Mouse (Mus musculus) kidney, postnatal 0 days (tissue): Measurements from ENCODE around the gene Stoml1. TPM values are rescaled to one million over a fixed set of nuclear protein-coding genes. Genes with fewer than 3 reads are reported as not detected.

Source experiments
- ATAC-seq: fragments of 200-750 bp; cut with Nextera tagmentation; replicated peaks from 2 replicates; pipeline ENCODE4 v1.8.0; 2017; ENCODE audit warnings: low read depth, moderate number of reproducible peaks, moderate TSS enrichment, moderate library complexity; ENCODE audit not compliant: low FRiP score
- DNase-seq: peaks from one replicate; pipeline ENCODE4 v3.0.0-alpha.2; 2016; ENCODE audit warnings: low spot score
- H3K27ac ChIP-seq: fragments of 300-500 bp; sonication (generic); 2 replicates; pipeline ENCODE4 v1.5.1; 2014; ENCODE audit warnings: mild to moderate bottlenecking
- H3K27me3 ChIP-seq: fragments of 300-500 bp; sonication (generic); 2 replicates; pipeline ENCODE4 v1.6.1; 2014; ENCODE audit warnings: low read length, mixed read lengths; ENCODE audit not compliant: insufficient read depth
- H3K36me3 ChIP-seq: fragments of 300-500 bp; sonication (generic); 2 replicates; pipeline ENCODE4 v1.6.1; 2014; ENCODE audit warnings: low read length, mixed read lengths; ENCODE audit not compliant: insufficient read depth
- H3K4me1 ChIP-seq: fragments of 300-500 bp; sonication (generic); replicated peaks from 2 replicates; pipeline ENCODE4 v1.6.1; 2014; ENCODE audit warnings: antibody characterized with exemption, low read length, mixed read lengths; ENCODE audit not compliant: insufficient read depth
- H3K4me2 ChIP-seq: fragments of 300-500 bp; sonication (generic); 2 replicates; pipeline ENCODE4 v1.6.1; 2014; ENCODE audit warnings: mild to moderate bottlenecking, low read length, moderate library complexity, mixed read lengths
- H3K4me3 ChIP-seq: fragments of 300-500 bp; sonication (generic); replicated peaks from 2 replicates; pipeline ENCODE4 v1.5.1; 2014; ENCODE audit warnings: low read depth, low read length
- H3K9ac ChIP-seq: fragments of 300-500 bp; sonication (generic); 2 replicates; pipeline ENCODE4 v1.6.1; 2014; ENCODE audit warnings: low read depth, low read length
- H3K9me3 ChIP-seq: fragments of 300-500 bp; sonication (generic); replicated peaks from 2 replicates; pipeline ENCODE4 v1.6.1; 2016; ENCODE audit warnings: low read length, inconsistent platforms, mixed read lengths
- CTCF ChIP-seq: IDR thresholded peaks from 2 replicates; pipeline ENCODE4 v1.5.1; 2016; ENCODE audit warnings: antibody characterized with exemption, low read depth, mild to moderate bottlenecking, moderate library complexity
- WGBS: fragments of 180-500 bp; shearing (Covaris S2); extraction: QIAGEN DNeasy Blood & Tissue Kit; methylation state at CpG from one replicate; pipeline ENCODE4 v1.1.7; 2014; 5-methylcytosine and 5-hydroxymethylcytosine counted together
- polyA plus RNA-seq: library from polyadenylated mRNA; unstranded; fragments of >200 nt; fragmentation: Nextera tagmentation; extraction: Ambion mirVana; gene quantifications from 2 replicates; pipeline ENCODE4 v1.2.1, GENCODE M21; 2015

The Stoml1 gene
- polyA plus RNA-seq, 1 experiment from 2014 or later: 36.6 TPM

DNA sequence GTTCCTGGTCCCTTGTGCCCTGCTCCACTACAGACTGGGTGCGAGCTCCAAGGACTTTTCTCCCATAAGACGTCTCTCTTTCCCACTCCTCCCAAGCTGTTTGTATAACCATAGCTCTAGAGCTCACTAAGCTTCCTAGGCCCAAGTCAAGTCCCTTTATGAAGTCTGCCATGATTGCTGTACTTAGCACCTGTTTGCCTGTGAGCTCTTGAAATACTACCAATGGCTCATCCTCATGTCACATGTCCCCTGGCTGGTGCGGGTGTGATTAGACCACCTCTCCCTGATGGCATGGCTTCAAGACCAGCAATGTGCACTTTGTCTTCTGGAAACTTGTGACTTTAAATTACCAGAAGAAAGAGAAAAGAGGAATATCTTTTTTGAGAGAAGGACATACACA is 42.4 kb downstream of the Stoml1 start:
- no peak overlapping the region for H3K4me2 ChIP-seq
- TF ChIP-seq CTCF: no peak
- 67% methylated on average over 3 of the region's 3 CpGs for WGBS
- 0 out of 2 replicates have a peak, but pooled peaks cover 17% of the 10 kb centered on the region for H3K4me1 ChIP-seq
- DNase-seq (no peak), ATAC-seq (no peak)
- no peaks in the 10 kb centered on the region for H3K36me3 ChIP-seq
- no peak overlapping the region for H3K4me3 ChIP-seq
- H3K27me3 ChIP-seq: no peaks in the 10 kb centered on the region
- no peak overlapping the region for H3K9ac ChIP-seq
- H3K9me3 ChIP-seq: no peaks in the 10 kb centered on the region
- H3K27ac ChIP-seq: peak overlapping the region; percentile 82

DNA sequence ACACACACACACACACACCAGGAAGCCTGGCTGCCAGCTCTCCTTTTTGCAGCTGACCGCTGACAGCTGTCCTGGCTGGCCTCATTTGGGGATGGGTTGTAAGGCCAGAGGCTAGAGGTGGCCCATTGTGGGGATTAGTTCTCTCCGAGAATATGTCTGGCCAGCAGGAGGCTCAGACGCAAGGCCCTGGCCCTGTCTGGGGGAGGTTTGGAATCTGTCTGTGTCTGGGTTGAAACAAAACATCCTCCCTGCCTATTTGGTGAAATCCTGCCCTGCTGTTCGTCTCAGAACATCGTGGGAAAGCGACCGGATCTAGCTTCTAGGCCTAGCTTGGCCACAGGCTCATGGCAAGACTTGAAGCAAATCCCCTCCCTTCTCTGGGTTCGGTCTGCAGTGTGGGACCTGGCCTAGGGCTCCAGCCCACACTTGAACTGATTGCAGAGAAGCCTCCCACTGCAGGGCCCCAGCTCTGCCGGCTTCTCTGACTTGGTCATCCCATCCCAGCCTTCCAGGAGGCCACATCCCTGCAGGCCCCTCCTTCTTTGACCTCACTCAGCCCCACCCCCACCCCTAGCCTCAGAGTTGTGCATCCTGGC is 42.9 kb downstream of the Stoml1 start:
- ATAC-seq: peak; percentile 84
- 18% methylated on average over 9 of the region's 9 CpGs for WGBS
- Histone ChIP-seq H3K27ac (peak overlapping the region; percentile 82), H3K9ac (no peak overlapping the region), H3K9me3 (no peaks in the 10 kb centered on the region), H3K4me3 (no peak overlapping the region), H3K27me3 (no peaks in the 10 kb centered on the region), H3K36me3 (no peaks in the 10 kb centered on the region), H3K4me2 (no peak overlapping the region), H3K4me1 (0 out of 2 replicates have a peak, but pooled peaks cover 17% of the 10 kb centered on the region)
- DNase-seq: peak; percentile 94
- TF ChIP-seq CTCF: peak; percentile 48

DNA sequence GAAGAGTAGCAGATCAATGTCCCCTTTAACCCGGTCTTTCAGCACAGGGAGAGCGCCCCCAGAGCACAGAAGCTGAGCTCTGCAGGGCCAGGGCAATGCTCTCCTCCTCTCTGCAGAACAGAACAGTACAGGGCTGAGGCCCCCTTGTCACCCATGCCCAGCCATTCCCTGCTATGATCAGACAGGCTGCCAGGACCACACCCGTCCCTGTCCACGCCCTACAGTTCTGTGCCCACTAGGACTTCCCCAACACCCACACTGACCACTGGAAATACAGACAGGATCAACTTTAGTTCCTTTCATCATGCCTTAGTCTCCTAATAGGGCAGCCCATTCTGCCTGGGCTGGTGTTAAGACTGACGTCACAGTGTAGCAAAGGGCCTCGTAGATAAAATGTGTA is 44.1 kb downstream of the Stoml1 start:
- WGBS: 93% methylated on average over 6 of the region's 6 CpGs
- no peak for TF ChIP-seq CTCF
- ATAC-seq (no peak), DNase-seq (no peak)
- no peaks in the 10 kb centered on the region for H3K36me3 ChIP-seq
- H3K9me3 ChIP-seq: no peaks in the 10 kb centered on the region
- no peak overlapping the region for H3K4me3 ChIP-seq
- H3K27me3 ChIP-seq: no peaks in the 10 kb centered on the region
- 0 out of 2 replicates have a peak, but pooled peaks cover 17% of the 10 kb centered on the region for H3K4me1 ChIP-seq
- peak overlapping the region; percentile 82; the same call in 1 of the 2 replicates for H3K27ac ChIP-seq
- H3K9ac ChIP-seq: no peak overlapping the region
- H3K4me2 ChIP-seq: no peak overlapping the region

- DNase-seq (no peak), ATAC-seq (no peak)
- H3K36me3 ChIP-seq: no peaks in the 10 kb centered on the region
- WGBS: 68% methylated on average over 4 of the region's 4 CpGs
- H3K9ac ChIP-seq: no peak overlapping the region
- H3K27me3 ChIP-seq: no peaks in the 10 kb centered on the region
- H3K4me2 ChIP-seq: no peak overlapping the region
- no peaks in the 10 kb centered on the region for H3K9me3 ChIP-seq
- no peak overlapping the region for H3K27ac ChIP-seq
- no peak for TF ChIP-seq CTCF
- peaks cover 20% of the 10 kb centered on the region; the same call in 1 of the 2 replicates for H3K4me1 ChIP-seq
- H3K4me3 ChIP-seq: no peak overlapping the region
Measured at GRCm38 (mm10) chr9:58297961-58298477, 45.1 kb downstream of the Stoml1 start.

DNA sequence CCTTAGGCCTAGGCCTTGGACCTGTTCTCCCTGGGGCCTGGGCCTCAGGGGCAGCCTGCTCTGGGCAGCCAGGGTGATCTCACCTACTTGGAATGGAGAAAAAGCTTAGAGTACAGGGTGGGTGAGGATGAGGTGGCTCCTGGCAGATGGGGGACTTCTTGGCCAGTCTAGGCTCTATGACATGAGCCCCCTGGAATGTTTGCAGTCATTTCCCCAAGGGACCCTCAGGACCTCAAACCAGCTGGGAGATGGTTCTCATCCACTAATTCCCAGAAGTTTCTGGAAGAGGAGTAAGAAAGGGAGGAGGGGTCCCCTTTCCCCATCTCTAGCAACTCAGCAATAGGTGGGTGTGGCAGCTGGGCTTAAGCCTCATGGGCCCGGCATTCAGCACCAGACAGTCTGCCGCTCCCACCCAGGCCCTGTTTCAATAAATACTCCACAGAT is 46.4 kb downstream of the Stoml1 start:
- peak overlapping the region; percentile 19; the same call in 1 of the 2 replicates for H3K27ac ChIP-seq
- no peak for ATAC-seq
- WGBS: 54% methylated on average over 2 of the region's 2 CpGs
- no peaks in the 10 kb centered on the region for H3K9me3 ChIP-seq
- no peaks in the 10 kb centered on the region for H3K36me3 ChIP-seq
- H3K4me1 ChIP-seq: peaks cover 33% of the 10 kb centered on the region
- DNase-seq: peak; percentile 58
- H3K27me3 ChIP-seq: no peaks in the 10 kb centered on the region
- no peak overlapping the region for H3K4me3 ChIP-seq
- H3K4me2 ChIP-seq: no peak overlapping the region
- no peak overlapping the region for H3K9ac ChIP-seq
- TF ChIP-seq CTCF: no peak

GRCm38 (mm10) chr9:58303115-58303514 is 50.2 kb downstream of the Stoml1 start:
- peak overlapping the region; percentile 50; the same call in 1 of the 2 replicates for H3K27ac ChIP-seq
- DNase-seq (no peak), ATAC-seq (no peak)
- H3K4me1 ChIP-seq: peaks cover 49% of the 10 kb centered on the region
- H3K4me2 ChIP-seq: no peak overlapping the region
- H3K4me3 ChIP-seq: no peak overlapping the region
- TF ChIP-seq CTCF: peak; percentile 16; the same call in 1 of the 2 replicates
- H3K27me3 ChIP-seq: no peaks in the 10 kb centered on the region
- H3K36me3 ChIP-seq: no peaks in the 10 kb centered on the region
- H3K9ac ChIP-seq: no peak overlapping the region
- H3K9me3 ChIP-seq: no peaks in the 10 kb centered on the region
- 44% methylated on average over 5 of the region's 5 CpGs for WGBS
